Mouse (Mus musculus): ENCODE results near the gene Tmem256. TPM values are rescaled to one million over a fixed set of nuclear protein-coding genes. Genes with fewer than 3 reads are reported as not detected.
"Not testable (repeated sequence)": the region's sequence is repeated elsewhere in the genome, so short reads cannot be mapped to it uniquely, and the experiment has no call there.

Gene Tmem256
- polyA plus RNA-seq, 1 experiment from 2014 or later, result 314 TPM

DNA sequence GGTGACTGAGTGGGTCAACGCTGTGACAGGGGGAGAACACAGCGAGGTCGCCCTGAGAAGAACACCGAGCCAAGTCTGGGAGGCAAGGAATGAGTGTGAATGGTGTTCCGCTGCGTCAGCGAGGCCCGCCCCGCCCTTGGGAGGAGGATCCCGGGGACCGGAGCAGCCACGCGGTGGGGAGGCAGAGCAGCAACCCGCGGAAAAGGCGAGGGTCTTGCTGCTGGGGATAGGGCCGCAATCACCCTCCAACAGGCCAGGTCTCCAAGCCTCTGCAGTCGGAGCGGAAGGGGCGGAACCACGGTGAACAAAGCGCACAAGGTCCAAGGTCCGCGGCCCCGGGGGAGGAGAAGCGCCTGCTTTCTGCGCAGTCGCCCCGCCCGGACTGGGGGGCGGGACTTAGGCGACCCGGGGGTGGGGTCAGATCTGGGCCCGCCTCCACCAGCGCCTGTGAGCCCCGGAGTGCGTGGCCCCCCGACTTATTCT is 7.9 kb downstream of the Tmem256 start, which contains the start of gene Plscr3:
Plscr3 (plus strand) TSS at position 179 of the 483 bp plus-strand sequence.
- peak within 1 kb of the TSS; percentile 71 for H3K4me3 ChIP-seq
- peak within 1 kb of the TSS; percentile 97 for H3K27ac ChIP-seq
- peak within 1 kb of the TSS; percentile 86 for H3K9ac ChIP-seq
- no peaks in the 10 kb centered on the region for H3K9me3 ChIP-seq (replicated peaks)
- under 1% methylated on average over 37 of the region's 38 CpGs for WGBS
- peaks cover 33% of the 10 kb centered on the region for H3K36me3 ChIP-seq
- peaks cover 29% of the 10 kb centered on the region for H3K4me1 ChIP-seq
- H3K27me3 ChIP-seq, result no peaks in the 10 kb centered on the region
- peak; percentile 88 for ATAC-seq (ENCODE audit: low FRiP score)
- H3K4me2 ChIP-seq (replicated peaks), result peak within 1 kb of the TSS; percentile 77

DNA sequence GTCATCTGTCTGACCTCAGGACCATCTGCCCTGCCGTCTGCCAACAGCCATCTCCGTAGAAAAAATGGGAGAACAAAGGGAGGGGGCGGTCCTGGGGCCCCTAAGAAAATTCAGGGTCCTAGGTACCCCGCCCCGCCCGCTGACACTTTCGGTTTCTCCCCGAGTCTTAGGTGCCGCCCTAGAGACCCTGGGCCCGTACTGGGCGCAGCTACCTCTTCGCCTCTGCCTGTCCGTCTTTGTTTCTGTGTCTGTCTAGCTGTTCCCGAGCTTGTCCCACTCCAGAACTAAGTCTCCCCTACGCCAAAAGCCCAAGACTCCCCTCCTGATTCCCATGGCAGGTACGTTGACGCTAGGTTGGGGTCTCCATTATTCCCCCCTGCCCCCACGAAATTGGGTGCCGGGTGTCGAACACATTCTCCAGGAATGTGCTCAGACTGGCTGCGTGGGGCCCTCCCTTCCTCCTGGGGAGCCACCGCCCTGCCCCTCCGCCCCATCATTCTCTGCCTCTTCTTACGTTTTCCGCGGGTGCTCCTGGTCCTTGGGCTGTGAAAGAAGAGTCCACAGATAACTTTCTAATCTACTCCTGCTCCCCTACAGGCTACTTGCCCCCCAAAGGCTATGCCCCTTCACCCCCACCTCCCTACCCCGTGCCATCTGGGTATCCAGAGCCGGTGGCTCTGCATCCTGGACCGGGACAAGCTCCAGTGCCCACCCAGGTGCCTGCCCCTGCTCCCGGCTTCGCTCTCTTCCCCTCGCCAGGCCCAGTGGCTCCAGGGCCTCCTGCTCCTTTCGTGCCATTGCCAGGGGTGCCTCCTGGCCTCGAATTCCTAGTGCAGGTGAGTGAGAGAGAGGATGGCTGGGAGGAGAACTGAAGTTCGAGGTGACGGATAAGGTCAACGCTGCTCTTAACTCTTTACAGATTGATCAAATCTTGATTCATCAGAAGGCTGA is 8.7 kb downstream of the Tmem256 start:
- peaks cover 29% of the 10 kb centered on the region for H3K4me1 ChIP-seq
- peak; percentile 52 for ATAC-seq (ENCODE audit: low FRiP score)
- peak overlapping the region; percentile 86 for H3K9ac ChIP-seq
- WGBS, result 12% methylated on average over 36 of the region's 37 CpGs
- peak overlapping the region; percentile 77 for H3K4me2 ChIP-seq (replicated peaks)
- no peaks in the 10 kb centered on the region for H3K27me3 ChIP-seq
- peaks cover 40% of the 10 kb centered on the region for H3K36me3 ChIP-seq
- H3K9me3 ChIP-seq (replicated peaks), result no peaks in the 10 kb centered on the region
- H3K4me3 ChIP-seq, result peak overlapping the region; percentile 71
- peak overlapping the region; percentile 97 for H3K27ac ChIP-seq

- no peak for ATAC-seq (ENCODE audit: low FRiP score)
- H3K27me3 ChIP-seq, result no peaks in the 10 kb centered on the region
- peaks cover 46% of the 10 kb centered on the region for H3K36me3 ChIP-seq
- 0 out of 2 replicates have a peak overlapping the region, but pooled peaks have one; percentile 97 for H3K27ac ChIP-seq
- H3K9ac ChIP-seq, result no peak overlapping the region; the same call in 1 of the 2 replicates
- peaks cover 32% of the 10 kb centered on the region for H3K4me1 ChIP-seq
- H3K4me2 ChIP-seq (replicated peaks), result peak overlapping the region; percentile 77
- WGBS, result 98% methylated on average over 6 of the region's 6 CpGs
- peak overlapping the region; percentile 71 for H3K4me3 ChIP-seq
- H3K9me3 ChIP-seq (replicated peaks), result no peaks in the 10 kb centered on the region
Observed at GRCm38 (mm10) chr11:69848021-69848420, 9.7 kb downstream of the Tmem256 start.

GRCm38 (mm10) chr11:69849128-69849527 is 10.8 kb downstream of the Tmem256 start:
- Histone ChIP-seq H3K9ac (no peak overlapping the region), H3K4me1 (peaks cover 34% of the 10 kb centered on the region), H3K9me3 (replicated peaks) (no peaks in the 10 kb centered on the region), H3K4me2 (replicated peaks) (no peak overlapping the region), H3K36me3 (peaks cover 46% of the 10 kb centered on the region), H3K27ac (no peak overlapping the region), H3K27me3 (no peaks in the 10 kb centered on the region), H3K4me3 (no peak overlapping the region)
- ATAC-seq (ENCODE audit: low FRiP score), result no peak
- WGBS, result 94% methylated on average over 9 of the region's 9 CpGs

DNA sequence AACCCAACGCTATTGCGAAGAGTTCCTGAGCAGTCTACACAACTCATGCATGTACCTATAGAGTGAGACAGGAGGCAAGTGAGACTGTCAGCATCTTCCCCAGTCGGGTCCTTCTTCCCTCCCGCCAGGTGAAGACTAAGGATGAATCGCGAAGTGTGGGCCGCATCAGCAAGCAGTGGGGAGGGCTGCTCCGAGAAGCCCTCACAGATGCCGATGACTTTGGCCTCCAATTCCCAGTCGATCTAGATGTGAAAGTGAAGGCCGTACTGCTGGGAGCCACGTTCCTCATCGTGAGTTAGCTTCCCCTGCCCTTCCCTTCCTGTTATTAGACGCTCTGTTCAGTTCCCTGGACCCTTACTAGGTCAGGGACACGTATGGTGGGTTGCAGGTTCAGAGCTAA is 11.6 kb downstream of the Tmem256 start:
- H3K4me2 ChIP-seq (replicated peaks), result no peak overlapping the region
- H3K9ac ChIP-seq, result no peak overlapping the region
- peaks cover 34% of the 10 kb centered on the region for H3K4me1 ChIP-seq
- 92% methylated on average over 15 of the region's 15 CpGs for WGBS
- H3K4me3 ChIP-seq, result no peak overlapping the region
- peaks cover 46% of the 10 kb centered on the region for H3K36me3 ChIP-seq
- no peak for ATAC-seq (ENCODE audit: low FRiP score)
- H3K9me3 ChIP-seq (replicated peaks), result no peaks in the 10 kb centered on the region
- no peaks in the 10 kb centered on the region for H3K27me3 ChIP-seq
- no peak overlapping the region for H3K27ac ChIP-seq

DNA sequence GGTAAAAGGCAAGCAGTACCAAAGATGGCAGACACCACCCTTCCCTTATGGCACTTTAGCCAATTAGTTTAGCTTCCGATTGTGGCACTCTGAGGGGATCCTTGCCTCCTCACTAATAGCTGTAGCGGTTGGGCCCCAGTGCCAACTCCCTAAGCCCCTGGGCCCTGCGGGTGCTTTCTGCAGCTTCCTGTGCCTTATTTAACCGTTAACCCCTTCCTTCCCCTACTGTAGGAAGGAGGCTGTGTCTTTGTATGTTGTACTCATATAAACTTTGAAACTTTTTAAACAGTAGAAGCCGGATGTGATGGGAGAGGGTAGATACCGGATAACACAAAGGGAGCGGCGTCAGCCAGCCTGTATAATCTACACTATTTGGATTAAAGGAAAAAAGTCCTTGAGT is 12.4 kb downstream of the Tmem256 start:
- H3K9me3 ChIP-seq (replicated peaks), result no peaks in the 10 kb centered on the region
- peaks cover 31% of the 10 kb centered on the region for H3K4me1 ChIP-seq
- ATAC-seq (ENCODE audit: low FRiP score), result no peak
- peaks cover 46% of the 10 kb centered on the region for H3K36me3 ChIP-seq
- H3K4me2 ChIP-seq (replicated peaks), result no peak overlapping the region
- WGBS, result 79% methylated on average over 8 of the region's 8 CpGs
- no peaks in the 10 kb centered on the region for H3K27me3 ChIP-seq
- no peak overlapping the region for H3K9ac ChIP-seq
- no peak overlapping the region for H3K4me3 ChIP-seq
- no peak overlapping the region for H3K27ac ChIP-seq

- Histone ChIP-seq H3K36me3 (peaks cover 36% of the 10 kb centered on the region), H3K27ac (no peak overlapping the region), H3K9me3 (replicated peaks) (no peaks in the 10 kb centered on the region), H3K4me2 (replicated peaks) (no peak overlapping the region), H3K9ac (0 out of 2 replicates have a peak overlapping the region, but pooled peaks have one; percentile 18), H3K27me3 (peaks cover 24% of the 10 kb centered on the region), H3K4me3 (no peak overlapping the region), H3K4me1 (peaks cover 9% of the 10 kb centered on the region; the same call in 1 of the 2 replicates)
- 73% methylated on average over 7 of the region's 7 CpGs for WGBS
- no peak for ATAC-seq (ENCODE audit: low FRiP score)
Observed at GRCm38 (mm10) chr11:69853994-69854393, 15.7 kb downstream of the Tmem256 start.

DNA sequence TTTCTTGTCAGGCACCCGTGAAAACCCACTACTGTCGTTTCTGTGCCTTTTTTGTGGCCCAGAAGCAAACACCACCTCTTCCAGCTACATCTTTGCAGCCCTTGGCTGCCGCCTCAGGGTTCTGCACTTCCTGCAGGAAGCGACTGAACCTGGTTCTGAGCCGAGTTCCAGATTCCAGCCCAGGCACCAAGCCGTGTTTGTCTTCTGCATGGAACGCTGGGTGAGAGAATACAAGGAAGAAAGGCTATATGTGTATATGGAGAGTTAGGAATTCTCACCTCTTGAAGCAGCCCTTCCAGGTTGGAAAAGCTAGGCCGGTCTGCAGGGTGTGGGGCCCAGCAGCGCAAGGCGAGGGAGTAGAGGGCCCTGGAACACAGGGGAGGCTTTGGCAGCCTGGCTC is 16.4 kb downstream of the Tmem256 start:
- H3K4me2 ChIP-seq (replicated peaks), result no peak overlapping the region
- H3K9ac ChIP-seq, result no peak overlapping the region
- no peaks in the 10 kb centered on the region for H3K9me3 ChIP-seq (replicated peaks)
- H3K4me3 ChIP-seq, result no peak overlapping the region
- WGBS, result 85% methylated on average over 10 of the region's 10 CpGs
- no peak overlapping the region for H3K27ac ChIP-seq
- peaks cover 29% of the 10 kb centered on the region for H3K36me3 ChIP-seq
- peaks cover 29% of the 10 kb centered on the region for H3K27me3 ChIP-seq
- H3K4me1 ChIP-seq, result peaks cover 9% of the 10 kb centered on the region; the same call in 1 of the 2 replicates
- no peak for ATAC-seq (ENCODE audit: low FRiP score)

- no peak overlapping the region for H3K9ac ChIP-seq
- H3K4me2 ChIP-seq (replicated peaks), result no peak overlapping the region
- H3K9me3 ChIP-seq (replicated peaks), result no peaks in the 10 kb centered on the region
- H3K27ac ChIP-seq, result no peak overlapping the region
- peaks cover 9% of the 10 kb centered on the region; the same call in 1 of the 2 replicates for H3K4me1 ChIP-seq
- H3K36me3 ChIP-seq, result peaks cover 23% of the 10 kb centered on the region
- peak; percentile 57; the same call in 1 of the 2 replicates for ATAC-seq (ENCODE audit: low FRiP score)
- peaks cover 32% of the 10 kb centered on the region for H3K27me3 ChIP-seq
- no peak overlapping the region for H3K4me3 ChIP-seq
- WGBS, result 19% methylated on average over 16 of the region's 16 CpGs
Observed at GRCm38 (mm10) chr11:69855347-69855746, 17.0 kb downstream of the Tmem256 start.

DNA sequence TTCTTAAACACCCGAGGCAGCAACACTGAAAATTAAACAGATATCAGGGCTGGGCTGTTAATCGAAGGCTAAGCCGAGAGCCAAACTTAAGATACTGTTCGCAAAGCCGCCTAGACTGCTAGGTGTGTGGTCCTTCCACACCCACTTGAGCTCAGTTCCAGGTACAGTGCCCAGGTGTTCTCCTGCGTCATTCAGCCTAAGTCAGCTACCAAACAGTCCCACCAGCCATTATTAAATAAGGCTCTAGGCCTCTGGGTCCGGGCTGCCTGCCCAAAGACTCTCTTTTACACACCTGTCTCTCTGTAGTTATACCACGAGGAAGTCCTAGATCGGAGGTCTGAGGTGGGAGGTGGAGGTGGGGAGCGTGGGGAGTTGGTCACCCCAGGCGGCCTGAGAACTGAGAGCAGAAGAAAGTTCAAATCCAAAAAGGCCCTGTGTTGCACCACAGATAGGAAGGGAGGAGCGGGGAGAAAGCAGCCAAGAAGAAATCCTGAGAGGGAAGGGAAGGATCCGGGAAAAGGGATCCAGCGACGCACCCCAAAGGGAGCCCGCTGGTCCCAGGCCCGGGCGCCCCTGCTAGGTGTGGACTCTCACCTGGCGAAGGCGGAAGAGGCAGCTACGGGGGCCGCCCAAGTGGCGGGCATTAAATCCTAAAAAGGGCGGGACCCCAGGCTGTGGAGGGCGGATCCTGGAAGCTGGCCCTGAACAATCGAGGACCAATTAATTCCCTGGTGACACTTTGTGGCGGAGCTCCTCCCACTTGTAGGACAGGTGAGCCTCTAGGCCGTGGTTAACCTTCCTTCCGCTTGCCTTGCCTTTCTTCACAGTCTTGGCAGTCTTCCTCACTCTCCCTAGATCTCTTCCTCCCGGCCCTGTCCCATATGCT is 20.0 kb downstream of the Tmem256 start, which contains the start of gene Tnk1:
Tnk1 (minus strand) TSS at position 618 of the 886 bp plus-strand sequence.
- no peak within 1 kb of the TSS for H3K4me3 ChIP-seq
- ATAC-seq (ENCODE audit: low FRiP score), result no peak
- no peak within 1 kb of the TSS for H3K27ac ChIP-seq
- no peaks in the 10 kb centered on the region for H3K36me3 ChIP-seq
- WGBS, result 23% methylated on average over 30 of the region's 30 CpGs
- no peaks in the 10 kb centered on the region for H3K9me3 ChIP-seq (replicated peaks)
- H3K27me3 ChIP-seq, result peaks cover 32% of the 10 kb centered on the region
- H3K4me1 ChIP-seq, result peaks cover 4% of the 10 kb centered on the region; the same call in 1 of the 2 replicates
- no peak within 1 kb of the TSS; the same call in 1 of the 2 replicates for H3K4me2 ChIP-seq (replicated peaks)
- no peak within 1 kb of the TSS for H3K9ac ChIP-seq

DNA sequence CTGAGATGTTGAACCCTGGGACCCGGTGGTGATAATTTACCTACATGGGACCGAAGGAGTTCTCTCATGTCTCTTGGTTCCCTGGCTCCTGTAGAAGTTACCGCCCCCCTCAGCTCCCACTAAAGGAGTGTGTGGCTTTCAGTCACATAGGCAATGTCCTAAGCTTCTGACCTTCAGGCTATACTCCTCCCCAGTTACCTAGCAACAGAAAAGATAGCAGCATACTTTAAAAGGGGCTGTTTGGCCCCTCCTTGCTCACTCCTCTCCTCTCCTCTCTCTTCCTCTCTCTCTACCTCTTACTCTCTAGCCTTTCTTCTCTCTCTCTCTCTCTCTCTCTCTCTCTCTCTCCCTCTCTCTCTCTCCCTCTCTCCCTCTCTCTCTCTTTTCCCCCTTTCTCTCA is 25.4 kb downstream of the Tmem256 start:
- not testable (repeated sequence) for ATAC-seq (ENCODE audit: low FRiP score); H3K27ac ChIP-seq; H3K9ac ChIP-seq; H3K36me3 ChIP-seq; H3K9me3 ChIP-seq (replicated peaks); H3K4me1 ChIP-seq; H3K4me2 ChIP-seq (replicated peaks); H3K4me3 ChIP-seq
- 78% methylated on average over 3 of the region's 3 CpGs for WGBS
- H3K27me3 ChIP-seq, result peaks cover 15% of the 10 kb centered on the region
